Mouse (Mus musculus) embryonic fibroblast, embryonic 13.5 days (primary cell): ENCODE results near the gene Ubxn11.

Source experiments
- CTCF ChIP-seq: IDR thresholded peaks from 2 replicates; pipeline ENCODE4 v1.5.1; 2011; ENCODE audit warnings: mild to moderate bottlenecking, control low read depth, low read length, moderate library complexity, borderline replicate concordance; ENCODE audit not compliant: insufficient read depth
- POLR2A ChIP-seq: IDR thresholded peaks from 2 replicates; pipeline ENCODE4 v1.6.1; 2011; ENCODE audit warnings: low read depth, mild to moderate bottlenecking, control low read depth, low read length, moderate library complexity

GRCm38 (mm10) chr4:134061944-134062446 lies 40.4 kb upstream of the Ubxn11 start:
- TF ChIP-seq CTCF (no peak), POLR2A (no peak)
